Mouse (Mus musculus) heart, postnatal 4 days (tissue): ENCODE results near the gene Stox2. TPM values are rescaled to one million over a fixed set of nuclear protein-coding genes. Genes with fewer than 3 reads are reported as not detected.

Experiments used
- DNase-seq: peaks from one replicate; pipeline ENCODE4 v3.0.0; 2021
- total RNA-seq, 2 experiments: library from RNA; stranded (reverse); gene quantifications; 2 replicates each; pipeline ENCODE4 v1.2.3; 2021

Stox2 gene
- total RNA-seq, 2 experiments from 2014 or later = 27.4 to 29.3 TPM

GRCm38 (mm10) chr8:47409061-47409460, 37.1 kb downstream of the Stox2 start:
- no peak for DNase-seq

- no peak for DNase-seq
Observed at GRCm38 (mm10) chr8:47404852-47405251, 41.3 kb downstream of the Stox2 start.

GRCm38 (mm10) chr8:47392927-47393326, 53.2 kb downstream of the Stox2 start:
- DNase-seq = no peak

GRCm38 (mm10) chr8:47392290-47392689, 53.9 kb downstream of the Stox2 start:
- no peak for DNase-seq

GRCm38 (mm10) chr8:47391844-47392243, 54.3 kb downstream of the Stox2 start:
- DNase-seq = no peak

- DNase-seq = peak; percentile 37
Observed at GRCm38 (mm10) chr8:47389430-47389829, 56.7 kb downstream of the Stox2 start.

- no peak for DNase-seq
Observed at GRCm38 (mm10) chr8:47388171-47388570, 58.0 kb downstream of the Stox2 start.

GRCm38 (mm10) chr8:47385810-47386209, 60.4 kb downstream of the Stox2 start:
- DNase-seq = no peak

- DNase-seq = no peak
Observed at GRCm38 (mm10) chr8:47384151-47384550, 62.0 kb downstream of the Stox2 start.

GRCm38 (mm10) chr8:47383632-47384031, 62.5 kb downstream of the Stox2 start:
- DNase-seq = no peak

GRCm38 (mm10) chr8:47381216-47381615, 64.9 kb downstream of the Stox2 start:
- DNase-seq = peak; percentile 69

GRCm38 (mm10) chr8:47380725-47381124, 65.4 kb downstream of the Stox2 start:
- DNase-seq = no peak

GRCm38 (mm10) chr8:47380075-47380474, 66.1 kb downstream of the Stox2 start:
- DNase-seq = peak; percentile 42

- DNase-seq = no peak
Observed at GRCm38 (mm10) chr8:47376651-47377050, 69.5 kb downstream of the Stox2 start.

- no peak for DNase-seq
Observed at GRCm38 (mm10) chr8:47373757-47374156, 72.4 kb downstream of the Stox2 start.

- DNase-seq = no peak
Observed at GRCm38 (mm10) chr8:47371539-47371938, 74.6 kb downstream of the Stox2 start.

- DNase-seq = no peak
Observed at GRCm38 (mm10) chr8:47371081-47371480, 75.1 kb downstream of the Stox2 start.

- DNase-seq = peak; percentile 92
Observed at GRCm38 (mm10) chr8:47370421-47371080, 75.6 kb downstream of the Stox2 start.

- DNase-seq = no peak
Observed at GRCm38 (mm10) chr8:47369949-47370348, 76.2 kb downstream of the Stox2 start.

- no peak for DNase-seq
Observed at GRCm38 (mm10) chr8:47369044-47369769, 77.0 kb downstream of the Stox2 start.

GRCm38 (mm10) chr8:47367029-47367428, 79.1 kb downstream of the Stox2 start:
- peak; percentile 47 for DNase-seq

GRCm38 (mm10) chr8:47363271-47363670, 82.9 kb downstream of the Stox2 start:
- peak; percentile 74 for DNase-seq

- DNase-seq = no peak
Observed at GRCm38 (mm10) chr8:47355340-47355906, 90.7 kb downstream of the Stox2 start.
